Comparison of ENCODE assay signal across 8 mouse cellular contexts in the genomic region with DNA sequence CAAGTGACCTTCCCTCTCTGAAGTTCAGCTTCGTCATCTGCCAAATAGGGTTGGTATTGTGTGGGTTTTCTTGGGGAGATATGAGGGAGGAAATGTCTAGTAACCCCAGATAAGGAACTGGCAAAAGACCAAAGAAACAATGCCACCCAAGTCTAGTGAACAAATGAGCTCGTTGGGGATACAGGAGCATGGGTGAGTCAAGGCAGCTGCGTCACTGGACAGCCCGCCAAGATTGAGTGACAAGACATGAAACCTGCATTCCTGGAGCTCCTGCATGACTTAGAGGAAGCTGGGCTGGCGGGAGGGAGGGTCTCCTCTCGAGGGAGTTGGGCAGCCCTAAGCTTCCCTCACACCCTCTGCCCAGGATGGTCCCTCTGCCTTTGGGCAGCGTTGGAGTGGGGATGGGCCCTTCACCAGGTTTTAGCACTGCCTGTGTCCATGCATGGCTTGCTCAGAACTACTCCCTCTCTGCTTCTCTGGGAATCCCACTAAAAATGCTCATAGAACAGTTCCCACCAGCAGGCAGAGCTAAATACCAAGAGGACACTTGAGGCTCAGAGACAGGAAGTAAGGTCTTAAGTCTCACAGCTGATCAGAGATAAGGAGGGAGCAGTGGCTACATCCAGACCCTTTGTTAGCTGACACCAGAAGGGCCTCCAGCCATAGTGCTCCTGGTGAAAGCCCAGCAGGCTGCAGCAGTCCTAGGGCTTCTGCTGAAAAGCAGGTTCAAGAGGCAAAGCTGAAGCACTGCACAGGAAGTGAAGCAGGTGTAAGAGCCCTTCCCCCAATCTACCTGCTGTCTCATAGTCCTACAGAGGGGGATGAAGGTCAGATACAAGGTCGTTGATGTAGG. TPM values are rescaled to one million over a fixed set of nuclear protein-coding genes. Genes with fewer than 3 reads are reported as not detected.
DNase-seq lines count a peak whose midpoint lies in the region; ATAC-seq lines count a peak whose summit lies in the region.

No protein-coding gene starts in this region.

- peak; percentile 34 to 67 for DNase-seq in adrenal gland, adult (ENCODE audit: inconsistent age in 2 of 2, low spot score in 1 of 2)
- no peak for DNase-seq in adrenal gland, adult 18-20 months (ENCODE audit: low spot score in 2 of 2)
- DNase-seq in 3134 (ENCODE audit: extremely low read depth, insufficient read length, low spot score) = peak; percentile 52
- peak; percentile 67 for DNase-seq in lung, postnatal 36 days
- DNase-seq in left cerebral cortex, postnatal 4 days = no peak
- no peak for DNase-seq in left cerebral cortex, postnatal 36 days (ENCODE audit: low spot score in 2 of 2)
- no peak for DNase-seq in right cerebral cortex, adult 18-20 months

- intact Hi-C loops in left cerebral cortex, postnatal 4 days (cut with DNase I) = no loop called here
- intact Hi-C loops in left cerebral cortex, postnatal 36 days (cut with DNase I) = no loop called here

- peak; percentile 59 to 67 for ATAC-seq in hematopoietic stem cell, adult 5-6 weeks (replicated peaks in 1 of 2; ENCODE audit: insufficient read depth in 1 of 2, low FRiP score in 2 of 2, low TSS enrichment in 1 of 2, low read depth in 1 of 2, poor library complexity in 2 of 2, severe bottlenecking in 2 of 2)

RNA-seq across cellular contexts. Expression of a gene that starts 11.7 kb away (rescaled TPM):
- total RNA-seq in adrenal gland, adult 18-20 months (2021) = 100 to 1,000 TPM; 257 to 301 TPM
- 33.6 and 41.1 TPM in 2 replicates for total RNA-seq in hematopoietic stem cell, adult 5-6 weeks (2017)
- total RNA-seq in left cerebral cortex, postnatal 4 days (2021) = 100 to 1,000 TPM; 481 to 486 TPM
- total RNA-seq in left cerebral cortex, postnatal 36 days (2021) = 100 to 1,000 TPM; 745 to 751 TPM

RNA-seq across cellular contexts. Expression of a gene that starts 36.6 kb away (rescaled TPM):
- total RNA-seq in adrenal gland, adult 18-20 months (2021) = 100 to 1,000 TPM; 143 to 159 TPM
- 133 and 152 TPM in 2 replicates for total RNA-seq in hematopoietic stem cell, adult 5-6 weeks (2017)
- 100 to 1,000 TPM; 170 to 174 TPM for total RNA-seq in left cerebral cortex, postnatal 4 days (2021)
- 100 to 1,000 TPM; 139 to 150 TPM for total RNA-seq in left cerebral cortex, postnatal 36 days (2021)

RNA-seq across cellular contexts. Expression of a gene that starts 41.8 kb away (rescaled TPM):
- total RNA-seq in adrenal gland, adult 18-20 months (2021) = 1 to 10 TPM in 1 of 2 experiments, under 1 TPM in 1; 0.80 to 2.0 TPM
- total RNA-seq in hematopoietic stem cell, adult 5-6 weeks (2017) = 0.63 TPM in 1 of 2 replicates, not detected in the other
- total RNA-seq in left cerebral cortex, postnatal 4 days (2021) = 1 to 10 TPM; 1.2 TPM
- total RNA-seq in left cerebral cortex, postnatal 36 days (2021) = 1 to 10 TPM; 1.6 to 2.3 TPM

RNA-seq across cellular contexts. Expression of a gene that starts 54.7 kb away (rescaled TPM):
- total RNA-seq in adrenal gland, adult 18-20 months (2021) = not detected
- total RNA-seq in hematopoietic stem cell, adult 5-6 weeks (2017) = not detected in 2 replicates
- total RNA-seq in left cerebral cortex, postnatal 4 days (2021) = not detected
- not detected for total RNA-seq in left cerebral cortex, postnatal 36 days (2021)

Comparison
In these comparisons a context has a peak if more than half of its experiments do, and no peak if none do; other contexts are left out.
1. DNase-seq: peak in adrenal gland, adult (2 of 2), 3134 (single experiment) and lung, postnatal 36 days (single experiment); none in adrenal gland, adult 18-20 months (0 of 2), left cerebral cortex, postnatal 4 days (single experiment), left cerebral cortex, postnatal 36 days (0 of 2) and right cerebral cortex, adult 18-20 months (single experiment).